Mouse (Mus musculus) midbrain, embryonic 10.5 days (tissue): ENCODE data around the gene Hoxd8. TPM values are rescaled to one million over a fixed set of nuclear protein-coding genes. Genes with fewer than 3 reads are reported as not detected.

Source experiments
- DNase-seq: peaks from one replicate; pipeline ENCODE4 v3.0.0-alpha.2; 2017; ENCODE audit warnings: low spot score
- H3K27ac ChIP-seq: fragments of 300-500 bp; sonication (generic); replicated peaks from 2 replicates; pipeline ENCODE4 v1.5.1; 2016; ENCODE audit warnings: mild to moderate bottlenecking
- H3K27me3 ChIP-seq: fragments of 300-500 bp; sonication (generic); 2 replicates; pipeline ENCODE4 v1.6.1; 2016; ENCODE audit warnings: low read depth, mild to moderate bottlenecking; ENCODE audit not compliant: poor library complexity, severe bottlenecking
- H3K36me3 ChIP-seq: fragments of 300-500 bp; sonication (generic); 2 replicates; pipeline ENCODE4 v1.6.1; 2016; ENCODE audit warnings: mild to moderate bottlenecking, moderate library complexity
- H3K4me1 ChIP-seq: fragments of 300-500 bp; sonication (generic); 2 replicates; pipeline ENCODE4 v1.6.1; 2016
- H3K4me3 ChIP-seq: fragments of 300-500 bp; sonication (generic); 2 replicates; pipeline ENCODE4 v1.5.1; 2016; ENCODE audit warnings: mild to moderate bottlenecking, moderate library complexity
- H3K9me3 ChIP-seq: fragments of 300-500 bp; sonication (generic); replicated peaks from 2 replicates; pipeline ENCODE4 v1.6.1; 2016; ENCODE audit warnings: mild to moderate bottlenecking
- WGBS: fragments of 180-500 bp; shearing (Covaris S2); methylation state at CpG from one replicate; pipeline ENCODE4 v1.1.7; 2016; 5-methylcytosine and 5-hydroxymethylcytosine counted together
- polyA plus RNA-seq: library from polyadenylated mRNA; unstranded; fragments of >200 nt; fragmentation: Nextera tagmentation; extraction: Ambion mirVana; gene quantifications from 2 replicates; pipeline ENCODE4 v1.2.1, GENCODE M21; 2016

Hoxd8 gene
- polyA plus RNA-seq, 1 experiment from 2014 or later = not detected

DNA sequence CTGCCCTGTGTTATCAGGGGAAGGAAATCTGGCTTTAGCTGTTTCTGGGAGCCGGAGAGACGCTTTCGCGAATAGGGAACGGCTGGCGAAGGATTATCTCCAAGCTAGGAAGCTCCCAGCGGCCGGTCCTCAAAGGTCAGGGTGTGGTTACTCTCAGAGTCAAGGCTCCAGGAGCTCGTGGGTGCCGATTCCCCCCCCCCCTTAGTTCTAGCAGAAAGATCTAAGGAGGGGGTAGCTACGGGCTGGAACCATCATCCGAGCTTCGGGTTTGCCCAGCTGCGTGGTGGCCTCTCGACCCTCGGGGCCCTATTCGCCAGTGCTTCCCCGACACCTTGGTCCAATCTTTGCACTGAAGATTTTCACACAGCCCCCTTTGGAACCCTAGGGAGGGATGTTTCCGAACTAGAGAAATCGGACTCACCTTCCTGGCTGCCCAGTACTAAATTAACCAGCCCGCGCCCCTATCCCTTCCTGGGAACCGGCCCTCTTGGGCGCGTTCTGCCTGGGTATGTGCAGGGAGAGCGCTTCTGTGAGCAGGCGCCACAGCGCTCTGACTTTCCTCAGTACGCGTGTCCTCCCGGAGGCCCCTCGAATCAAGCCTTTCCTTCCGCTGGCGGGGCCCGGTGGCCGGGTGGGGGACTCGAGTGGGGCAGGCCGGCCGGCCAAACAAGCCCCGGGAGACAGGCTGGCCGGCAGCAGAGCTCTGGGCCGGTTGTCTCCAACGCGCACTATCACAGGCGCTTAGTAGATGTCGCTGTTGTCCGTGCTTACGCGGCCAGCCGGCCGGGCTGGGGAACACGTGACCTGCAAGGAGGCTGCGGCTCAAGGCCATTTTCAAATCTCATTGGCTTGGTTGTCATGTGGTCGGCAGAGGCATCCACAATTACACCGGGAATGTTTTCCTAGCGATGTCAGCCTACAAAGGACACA lies 13.1 kb upstream of the Hoxd8 start, which contains the start of gene Hoxd10:
Gene Hoxd10, plus strand, starts transcription at position 903 of the 930 bp plus-strand sequence.
- no peaks in the 10 kb centered on the region for H3K9me3 ChIP-seq
- peaks cover 8% of the 10 kb centered on the region for H3K4me1 ChIP-seq
- H3K36me3 ChIP-seq = no peaks in the 10 kb centered on the region
- peak; percentile 88 for DNase-seq
- H3K27me3 ChIP-seq = peaks cover 100% of the 10 kb centered on the region
- WGBS = under 1% methylated on average over 56 of the region's 56 CpGs
- no peak within 1 kb of the TSS for H3K27ac ChIP-seq
- peak within 1 kb of the TSS; percentile 36; the same call in 1 of the 2 replicates for H3K4me3 ChIP-seq

DNA sequence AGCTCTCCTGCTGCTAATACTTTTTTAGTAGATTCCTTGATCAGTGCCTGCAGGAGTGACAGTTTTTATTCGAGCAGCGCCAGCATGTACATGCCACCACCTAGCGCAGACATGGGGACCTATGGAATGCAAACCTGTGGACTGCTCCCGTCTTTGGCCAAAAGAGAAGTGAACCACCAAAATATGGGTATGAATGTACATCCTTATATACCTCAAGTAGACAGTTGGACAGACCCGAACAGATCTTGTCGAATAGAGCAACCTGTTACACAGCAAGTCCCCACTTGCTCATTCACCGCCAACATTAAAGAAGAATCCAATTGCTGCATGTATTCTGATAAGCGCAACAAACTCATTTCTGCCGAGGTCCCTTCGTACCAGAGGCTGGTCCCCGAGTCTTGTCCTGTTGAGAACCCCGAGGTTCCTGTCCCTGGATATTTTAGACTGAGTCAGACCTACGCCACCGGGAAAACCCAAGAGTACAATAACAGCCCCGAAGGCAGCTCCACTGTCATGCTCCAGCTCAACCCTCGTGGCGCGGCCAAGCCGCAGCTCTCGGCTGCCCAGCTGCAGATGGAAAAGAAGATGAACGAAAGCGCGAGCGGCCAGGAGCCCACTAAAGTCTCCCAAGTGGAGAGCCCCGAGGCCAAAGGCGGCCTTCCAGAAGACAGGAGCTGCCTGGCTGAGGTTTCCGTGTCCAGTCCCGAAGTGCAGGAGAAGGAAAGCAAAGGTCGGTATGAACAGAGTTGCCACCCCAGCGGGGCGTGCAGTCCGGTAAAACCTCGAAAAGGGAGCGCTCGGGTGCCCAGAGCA lies 12.2 kb upstream of the Hoxd8 start:
- no peak for DNase-seq
- Histone ChIP-seq H3K4me1 (peaks cover 8% of the 10 kb centered on the region), H3K4me3 (no peak overlapping the region), H3K27me3 (peaks cover 100% of the 10 kb centered on the region), H3K27ac (no peak overlapping the region), H3K9me3 (no peaks in the 10 kb centered on the region), H3K36me3 (no peaks in the 10 kb centered on the region)
- 5% methylated on average over 35 of the region's 35 CpGs for WGBS

DNA sequence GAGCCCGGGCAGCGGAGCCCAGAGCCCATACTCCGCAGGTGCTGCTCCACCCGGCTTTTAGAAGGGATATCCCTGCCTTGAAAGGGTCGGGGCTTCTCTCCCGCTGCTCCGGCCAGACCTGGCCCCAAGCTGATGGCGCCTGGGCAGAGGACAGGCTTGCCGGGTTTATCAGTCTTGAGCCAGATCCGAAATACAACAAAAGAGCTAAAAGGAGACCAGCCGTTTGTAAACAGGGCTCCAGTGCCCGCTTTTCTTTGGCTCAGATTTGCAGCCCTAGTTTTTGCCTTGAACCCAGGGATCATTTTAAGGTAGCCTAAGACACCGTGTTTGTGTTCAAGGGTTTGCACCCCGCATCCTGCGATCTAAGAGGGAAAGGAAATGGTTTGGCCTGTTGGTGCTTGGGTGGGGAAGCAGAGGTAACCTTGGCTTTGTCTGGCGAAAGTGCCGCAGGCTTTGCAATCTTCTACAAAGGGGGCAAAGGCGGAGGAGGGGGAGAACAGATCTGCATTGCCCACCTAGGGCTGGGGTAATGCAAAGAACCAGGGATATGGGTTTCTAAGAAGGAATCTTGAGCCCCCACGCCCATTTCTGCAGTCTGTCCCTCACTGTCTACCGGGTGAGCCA lies 11.5 kb upstream of the Hoxd8 start:
- H3K27me3 ChIP-seq = peaks cover 100% of the 10 kb centered on the region
- 2% methylated on average over 20 of the region's 20 CpGs for WGBS
- DNase-seq = no peak
- no peaks in the 10 kb centered on the region for H3K9me3 ChIP-seq
- peaks cover 13% of the 10 kb centered on the region for H3K4me1 ChIP-seq
- no peaks in the 10 kb centered on the region for H3K36me3 ChIP-seq
- no peak overlapping the region for H3K27ac ChIP-seq
- no peak overlapping the region for H3K4me3 ChIP-seq

DNA sequence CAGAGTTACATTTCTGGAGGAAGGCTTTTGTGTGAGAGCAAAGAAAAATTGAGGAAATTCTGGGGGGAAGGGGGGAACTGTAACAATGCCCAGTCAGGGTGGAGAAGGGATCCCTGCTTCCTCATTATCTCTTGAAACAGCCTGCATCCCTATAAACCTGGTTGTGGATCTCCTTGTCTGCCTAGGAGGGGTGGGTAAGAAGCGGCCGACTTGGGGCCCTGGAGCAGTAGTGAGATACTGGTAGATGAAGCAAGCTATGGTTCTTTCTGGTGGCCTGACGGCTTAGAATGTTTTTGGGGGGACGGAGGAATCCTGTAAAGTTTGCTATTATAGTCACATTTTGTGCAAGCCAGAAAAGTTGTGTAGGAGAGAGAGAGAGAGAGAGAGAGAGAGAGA lies 11.0 kb upstream of the Hoxd8 start:
- Histone ChIP-seq H3K27me3 (peaks cover 100% of the 10 kb centered on the region), H3K9me3 (no peaks in the 10 kb centered on the region), H3K4me1 (peaks cover 18% of the 10 kb centered on the region), H3K27ac (no peak overlapping the region), H3K4me3 (no peak overlapping the region), H3K36me3 (no peaks in the 10 kb centered on the region)
- DNase-seq = peak; percentile 24
- 9% methylated on average over 4 of the region's 4 CpGs for WGBS

DNA sequence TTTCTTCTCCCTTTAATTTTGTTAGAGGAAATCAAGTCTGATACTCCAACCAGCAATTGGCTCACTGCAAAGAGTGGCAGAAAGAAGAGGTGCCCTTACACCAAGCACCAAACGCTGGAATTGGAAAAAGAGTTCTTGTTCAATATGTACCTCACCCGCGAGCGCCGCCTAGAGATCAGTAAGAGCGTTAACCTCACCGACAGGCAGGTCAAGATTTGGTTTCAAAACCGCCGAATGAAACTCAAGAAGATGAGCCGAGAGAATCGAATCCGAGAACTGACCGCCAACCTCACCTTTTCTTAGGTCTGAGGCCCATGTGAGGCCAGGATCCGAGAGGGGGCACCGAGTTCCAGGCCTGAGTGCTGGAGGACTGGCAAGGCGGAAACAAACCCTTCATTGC lies 10.3 kb upstream of the Hoxd8 start:
- DNase-seq = peak; percentile 56
- Histone ChIP-seq H3K27me3 (peaks cover 100% of the 10 kb centered on the region), H3K9me3 (no peaks in the 10 kb centered on the region), H3K4me3 (no peak overlapping the region), H3K27ac (no peak overlapping the region), H3K4me1 (peaks cover 21% of the 10 kb centered on the region), H3K36me3 (no peaks in the 10 kb centered on the region)
- WGBS = 2% methylated on average over 16 of the region's 16 CpGs

DNA sequence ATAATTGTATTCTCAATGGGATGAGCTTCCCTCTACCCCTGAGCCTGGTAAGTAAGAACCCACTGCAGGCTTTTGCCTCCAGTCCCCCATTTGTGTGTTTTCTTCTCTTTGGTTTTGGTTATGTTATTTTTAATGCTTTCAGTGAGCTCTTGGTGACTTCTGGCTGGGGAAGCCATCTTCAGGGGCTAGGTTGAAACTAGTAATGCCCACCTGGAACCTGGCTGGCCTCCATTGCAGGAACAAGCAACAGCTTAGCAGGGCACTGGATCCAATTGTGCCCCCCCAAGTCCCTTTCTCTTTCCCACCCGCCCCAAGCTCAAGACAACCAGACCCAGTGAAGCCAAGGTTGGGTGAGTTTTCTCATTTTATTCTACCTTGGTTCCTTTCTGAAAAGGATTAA lies 9.0 kb upstream of the Hoxd8 start:
- Histone ChIP-seq H3K36me3 (no peaks in the 10 kb centered on the region), H3K4me3 (no peak overlapping the region)

DNA sequence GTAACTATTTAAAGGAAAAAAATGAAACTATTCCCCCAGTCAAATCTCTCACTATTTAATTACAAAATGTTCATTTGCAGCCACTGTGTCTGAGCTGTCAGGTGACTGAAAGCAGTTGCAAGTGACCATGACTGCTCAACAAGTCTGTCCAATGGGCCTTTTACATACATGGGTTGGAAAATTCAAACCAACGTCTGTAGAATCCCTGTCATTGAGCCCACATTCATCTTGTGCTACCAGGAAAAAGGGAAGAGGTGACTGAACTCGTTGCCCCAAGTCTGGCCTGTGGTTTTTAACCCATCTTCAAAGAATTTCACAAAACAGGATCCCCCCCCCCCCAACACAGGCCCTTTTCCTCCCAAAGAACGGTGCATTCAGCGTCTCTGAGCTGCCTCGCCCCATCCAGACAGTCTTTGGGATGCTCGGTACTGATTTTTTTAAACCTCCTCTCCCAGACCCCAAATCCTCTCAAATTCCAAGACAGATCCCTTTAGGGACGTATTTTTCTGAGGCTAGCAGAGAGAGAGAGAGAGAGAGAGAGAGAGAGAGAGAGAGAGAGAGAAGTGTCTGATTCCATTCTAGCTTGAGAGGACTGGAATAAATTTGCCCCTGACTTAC lies 8.5 kb upstream of the Hoxd8 start:
- peaks cover 100% of the 10 kb centered on the region for H3K27me3 ChIP-seq
- DNase-seq = peak; percentile 22
- WGBS = 3% methylated on average over 7 of the region's 7 CpGs

More for the DNA sequence above, 9.0 kb upstream of the Hoxd8 start:
- WGBS = 12% methylated on average over 1 of the region's 1 CpGs
- Histone ChIP-seq H3K9me3 (no peaks in the 10 kb centered on the region), H3K4me1 (peaks cover 21% of the 10 kb centered on the region), H3K27ac (no peak overlapping the region), H3K27me3 (peaks cover 100% of the 10 kb centered on the region)
- peak; percentile 20 for DNase-seq

DNA sequence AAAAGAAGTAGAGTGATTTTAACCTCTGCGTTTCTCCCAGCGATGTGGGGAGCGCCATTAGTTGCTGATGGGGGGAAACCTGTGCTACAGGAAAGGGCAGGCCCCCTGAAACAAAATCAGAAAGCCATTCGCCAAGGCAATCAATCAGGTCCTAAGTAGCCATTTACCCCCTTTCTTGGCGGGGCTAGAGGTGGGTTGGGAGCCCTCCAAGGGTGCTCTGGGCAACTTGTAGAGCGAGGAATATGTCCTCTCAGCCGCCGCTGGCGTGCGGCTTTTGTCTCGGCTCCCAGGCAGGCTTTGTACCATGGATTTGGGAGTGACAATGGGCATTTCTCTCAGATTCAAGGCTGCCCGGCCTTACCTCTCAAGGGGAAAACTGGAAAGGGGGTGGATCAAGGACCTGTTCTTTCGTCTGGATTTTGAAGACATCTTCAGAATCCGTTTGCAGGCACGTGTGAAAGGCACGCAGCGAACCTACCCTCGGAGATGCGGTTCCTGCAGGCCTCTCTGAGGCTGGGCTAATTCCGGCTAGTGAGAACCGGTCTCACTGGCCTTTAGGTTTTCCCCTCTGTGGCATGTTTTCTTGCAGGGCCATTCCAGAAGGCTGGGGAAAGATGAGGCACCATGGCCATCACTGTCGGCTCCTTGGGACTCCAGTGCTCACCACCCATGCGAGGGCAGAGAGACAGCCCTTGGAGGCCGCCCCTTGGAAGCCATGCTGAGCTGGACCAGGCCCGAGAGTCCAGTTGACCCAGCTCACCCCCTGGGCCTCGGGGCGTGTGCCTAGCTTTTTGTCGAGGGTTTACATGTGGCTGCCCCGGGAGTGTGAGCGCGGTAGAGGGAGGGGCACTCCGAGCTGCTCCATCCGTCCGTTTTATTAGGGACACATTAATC lies 7.7 kb upstream of the Hoxd8 start:
- peak; percentile 28 for DNase-seq
- no peak overlapping the region for H3K27ac ChIP-seq
- under 1% methylated on average over 34 of the region's 34 CpGs for WGBS
- peaks cover 100% of the 10 kb centered on the region for H3K27me3 ChIP-seq
- no peaks in the 10 kb centered on the region for H3K36me3 ChIP-seq
- H3K4me3 ChIP-seq = no peak overlapping the region
- peaks cover 13% of the 10 kb centered on the region for H3K4me1 ChIP-seq
- no peaks in the 10 kb centered on the region for H3K9me3 ChIP-seq

More for the DNA sequence above, 8.5 kb upstream of the Hoxd8 start:
- Histone ChIP-seq H3K4me3 (no peak overlapping the region), H3K36me3 (no peaks in the 10 kb centered on the region), H3K4me1 (peaks cover 21% of the 10 kb centered on the region), H3K9me3 (no peaks in the 10 kb centered on the region), H3K27ac (no peak overlapping the region)

DNA sequence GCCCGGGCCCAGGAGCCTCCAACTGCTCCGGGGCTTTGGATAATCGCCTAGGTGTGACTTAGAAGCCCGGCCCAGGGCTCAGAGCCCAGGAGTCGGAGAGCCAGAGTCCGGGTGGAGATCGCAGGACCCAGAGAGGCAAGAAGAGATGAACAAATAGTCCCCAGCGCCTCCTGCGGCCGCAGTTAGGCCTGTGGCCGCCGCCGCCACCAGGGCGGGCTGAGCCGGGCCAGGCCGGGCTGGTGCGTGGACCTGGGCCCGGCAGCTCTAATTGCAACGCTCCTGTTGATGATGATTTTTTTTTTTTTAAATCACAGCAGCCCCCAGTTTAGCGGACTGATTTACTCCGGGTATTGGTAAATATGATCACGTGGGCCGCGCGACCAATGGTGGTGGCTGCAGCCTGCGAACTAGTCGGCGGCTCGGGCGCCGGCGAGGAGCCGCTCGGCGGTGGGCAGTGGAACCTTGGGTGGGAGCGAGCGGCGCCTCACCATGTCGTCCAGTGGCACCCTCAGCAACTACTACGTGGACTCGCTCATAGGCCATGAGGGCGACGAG lies 6.8 kb upstream of the Hoxd8 start, which contains the start of gene Hoxd9:
Gene Hoxd9, plus strand, starts transcription at position 161 of the 555 bp plus-strand sequence.
- peak; percentile 77 for DNase-seq
- H3K9me3 ChIP-seq = no peaks in the 10 kb centered on the region
- H3K36me3 ChIP-seq = no peaks in the 10 kb centered on the region
- peaks cover 100% of the 10 kb centered on the region for H3K27me3 ChIP-seq
- H3K27ac ChIP-seq = no peak within 1 kb of the TSS
- under 1% methylated on average over 43 of the region's 43 CpGs for WGBS
- peak within 1 kb of the TSS; percentile 44 for H3K4me3 ChIP-seq
- H3K4me1 ChIP-seq = peaks cover 13% of the 10 kb centered on the region

DNA sequence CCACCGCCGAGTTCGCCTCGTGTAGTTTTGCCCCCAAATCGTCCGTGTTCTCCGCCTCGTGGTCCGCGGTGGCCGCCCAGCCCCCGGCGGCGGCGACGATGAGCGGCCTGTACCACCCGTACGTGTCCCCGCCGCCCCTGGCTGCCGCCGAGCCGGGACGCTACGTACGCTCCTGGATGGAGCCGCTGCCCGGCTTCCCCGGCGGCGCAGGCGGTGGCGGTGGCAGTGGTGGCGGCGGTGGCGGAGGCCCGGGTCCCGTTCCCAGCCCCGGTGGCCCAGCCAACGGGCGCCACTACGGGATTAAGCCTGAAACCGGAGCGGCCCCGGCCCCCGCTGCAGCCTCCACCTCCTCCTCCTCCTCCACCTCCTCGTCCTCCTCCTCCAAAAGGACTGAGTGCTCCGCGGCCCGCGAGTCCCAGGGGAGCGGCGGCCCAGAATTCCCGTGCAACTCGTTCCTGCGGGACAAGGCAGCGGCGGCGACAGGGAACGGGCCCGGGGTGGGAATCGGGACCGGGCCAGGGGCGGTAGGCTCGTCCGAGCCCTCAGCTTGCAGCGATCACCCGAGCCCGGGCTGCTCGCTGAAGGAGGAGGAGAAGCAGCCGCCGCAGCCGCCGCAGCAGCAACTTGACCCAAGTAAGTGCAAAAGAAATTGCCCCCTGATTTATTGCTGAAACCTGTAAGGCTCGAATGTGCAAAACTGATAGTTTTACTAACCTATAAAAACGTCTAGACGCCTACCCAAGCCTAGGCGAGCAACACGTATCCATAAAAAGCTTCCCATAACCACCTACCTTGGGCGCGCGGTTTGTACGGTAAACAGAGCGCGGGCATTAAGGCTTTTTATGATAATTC lies 6.0 kb upstream of the Hoxd8 start:
- WGBS = under 1% methylated on average over 86 of the region's 86 CpGs
- peaks cover 100% of the 10 kb centered on the region for H3K27me3 ChIP-seq
- peaks cover 13% of the 10 kb centered on the region for H3K4me1 ChIP-seq
- H3K27ac ChIP-seq = no peak overlapping the region
- no peaks in the 10 kb centered on the region for H3K36me3 ChIP-seq
- DNase-seq = peak; percentile 71
- no peaks in the 10 kb centered on the region for H3K9me3 ChIP-seq
- peak overlapping the region; percentile 44 for H3K4me3 ChIP-seq
